Mouse (Mus musculus) hindbrain, embryonic 16.5 days (tissue): ENCODE data around the gene Cobl. TPM values are rescaled to one million over a fixed set of nuclear protein-coding genes. Genes with fewer than 3 reads are reported as not detected.

Source experiments
- ATAC-seq: fragments of 200-750 bp; cut with Nextera tagmentation; 2 replicates; pipeline ENCODE4 v1.8.0; 2017; ENCODE audit warnings: moderate TSS enrichment, moderate library complexity
- H3K27ac ChIP-seq: fragments of 300-500 bp; sonication (generic); 2 replicates; pipeline ENCODE4 v1.5.1; 2014; ENCODE audit warnings: low read depth, mild to moderate bottlenecking, control low read depth, low read length, moderate library complexity
- H3K27me3 ChIP-seq: fragments of 300-500 bp; sonication (generic); replicated peaks from 2 replicates; pipeline ENCODE4 v1.6.1; 2014; ENCODE audit warnings: low read length; ENCODE audit not compliant: control insufficient read depth, insufficient read depth
- H3K36me3 ChIP-seq: fragments of 300-500 bp; sonication (generic); 2 replicates; pipeline ENCODE4 v1.6.1; 2014; ENCODE audit warnings: mild to moderate bottlenecking, low read length, moderate library complexity, mixed read lengths; ENCODE audit not compliant: control insufficient read depth, insufficient read depth
- H3K4me1 ChIP-seq: fragments of 300-500 bp; sonication (generic); 2 replicates; pipeline ENCODE4 v1.6.1; 2014; ENCODE audit warnings: low read depth, low read length; ENCODE audit not compliant: control insufficient read depth, insufficient read depth
- H3K4me2 ChIP-seq: fragments of 300-500 bp; sonication (generic); 2 replicates; pipeline ENCODE4 v1.6.1; 2014; ENCODE audit warnings: mild to moderate bottlenecking, low read length, control low read depth, moderate library complexity
- H3K4me3 ChIP-seq: fragments of 300-500 bp; sonication (generic); 2 replicates; pipeline ENCODE4 v1.5.1; 2014; ENCODE audit warnings: mild to moderate bottlenecking, low read length, control low read depth, moderate library complexity
- H3K9ac ChIP-seq: fragments of 300-500 bp; sonication (generic); 2 replicates; pipeline ENCODE4 v1.6.1; 2014; ENCODE audit warnings: low read depth, mild to moderate bottlenecking, control low read depth, low read length, moderate library complexity
- H3K9me3 ChIP-seq: fragments of 300-500 bp; sonication (generic); 2 replicates; pipeline ENCODE4 v1.6.1; 2014; ENCODE audit warnings: mild to moderate bottlenecking, low read length, moderate library complexity; ENCODE audit not compliant: control insufficient read depth
- WGBS: fragments of 180-500 bp; shearing (Covaris S2); extraction: QIAGEN DNeasy Blood & Tissue Kit; methylation state at CpG from one replicate; pipeline ENCODE4 v1.1.7; 2014; 5-methylcytosine and 5-hydroxymethylcytosine counted together
- polyA plus RNA-seq: library from polyadenylated mRNA; unstranded; fragments of >200 nt; fragmentation: Nextera tagmentation; extraction: Ambion mirVana; gene quantifications from 2 replicates; pipeline ENCODE4 v1.2.1, GENCODE M21; 2015

The Cobl gene
- polyA plus RNA-seq, 1 experiment from 2014 or later, result 14.9 TPM

- no peaks in the 10 kb centered on the region for H3K36me3 ChIP-seq
- 24% methylated on average over 3 of the region's 3 CpGs for WGBS
- no peak for ATAC-seq
- H3K9ac ChIP-seq, result no peak overlapping the region
- no peaks in the 10 kb centered on the region for H3K4me1 ChIP-seq
- H3K9me3 ChIP-seq, result no peaks in the 10 kb centered on the region
- H3K4me2 ChIP-seq, result no peak overlapping the region
- no peak overlapping the region for H3K4me3 ChIP-seq
- H3K27ac ChIP-seq, result no peak overlapping the region
- no peaks in the 10 kb centered on the region for H3K27me3 ChIP-seq
Observed at GRCm38 (mm10) chr11:12381096-12381495, 83.7 kb downstream of the Cobl start.

DNA sequence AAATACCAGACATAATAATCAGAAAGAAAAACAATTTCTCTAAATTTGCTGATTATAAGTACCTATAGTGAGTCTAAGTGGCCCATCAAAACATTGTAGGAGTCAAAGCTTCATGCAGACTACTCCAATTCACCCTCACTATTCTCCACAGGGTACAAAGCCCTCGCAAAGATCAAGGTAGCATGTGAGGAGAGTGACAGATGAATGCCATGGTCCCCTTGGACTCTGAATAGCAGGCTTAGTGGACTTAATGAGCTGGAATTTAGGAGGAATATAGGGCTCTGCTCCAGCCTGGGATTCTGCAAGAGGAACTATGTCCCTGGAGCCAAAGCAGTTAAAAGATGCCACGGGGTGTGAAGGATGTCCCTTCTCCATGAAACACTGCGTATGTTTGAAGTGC, 88.1 kb downstream of the Cobl start:
- Histone ChIP-seq H3K36me3 (no peaks in the 10 kb centered on the region), H3K27ac (no peak overlapping the region), H3K4me1 (no peaks in the 10 kb centered on the region), H3K27me3 (no peaks in the 10 kb centered on the region; the same call in 1 of the 2 replicates), H3K9me3 (no peaks in the 10 kb centered on the region), H3K4me2 (no peak overlapping the region), H3K9ac (no peak overlapping the region), H3K4me3 (no peak overlapping the region)
- no peak for ATAC-seq
- 42% methylated on average over 3 of the region's 3 CpGs for WGBS

DNA sequence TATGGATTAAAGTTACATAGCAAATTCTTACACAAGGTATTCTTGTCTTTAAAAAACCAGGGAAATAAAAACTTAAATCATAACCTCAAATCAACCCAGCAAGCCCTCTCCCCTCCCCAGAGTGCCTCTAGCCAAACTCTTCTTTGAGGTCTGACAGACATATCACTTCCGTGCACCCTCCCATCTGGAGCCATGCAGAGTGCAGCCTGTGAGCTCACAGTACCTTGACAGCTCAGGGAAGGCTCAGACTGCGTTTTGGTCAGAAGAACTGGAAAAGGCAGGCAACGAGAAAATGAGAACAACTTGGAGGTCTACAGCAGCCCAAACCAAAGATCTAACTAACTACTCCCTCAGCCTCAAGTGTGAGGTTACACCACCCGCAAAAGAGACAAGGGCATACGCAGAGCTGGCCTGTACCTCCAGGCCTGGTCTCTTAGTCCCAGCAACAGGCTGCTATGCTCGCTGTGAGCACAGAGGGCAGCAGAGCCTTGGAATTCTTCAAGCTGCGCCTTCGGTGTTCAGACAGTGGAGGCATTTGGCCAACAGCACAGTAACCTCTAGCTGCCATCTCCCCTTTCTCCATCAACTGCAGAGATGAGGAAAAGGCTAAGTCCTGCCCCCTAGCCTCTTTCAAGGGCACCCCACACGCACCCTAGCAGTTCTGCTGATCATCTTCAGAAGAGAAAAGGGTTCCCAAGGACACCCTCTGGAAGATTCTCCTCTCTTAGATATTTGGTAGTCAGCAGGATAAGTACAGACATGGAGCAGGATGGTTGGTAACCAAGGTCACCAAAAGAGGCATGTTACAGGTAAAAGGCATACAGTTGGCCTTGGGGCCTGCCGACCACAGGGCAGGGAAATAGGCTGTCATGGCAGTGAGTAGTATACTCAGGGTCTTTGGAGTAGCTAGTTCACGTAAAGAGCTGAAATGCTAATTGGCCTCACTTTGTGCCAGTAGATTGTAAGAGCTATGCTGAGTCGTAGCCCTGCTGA, 91.4 kb downstream of the Cobl start:
- Histone ChIP-seq H3K4me1 (no peaks in the 10 kb centered on the region), H3K27me3 (no peaks in the 10 kb centered on the region; the same call in 1 of the 2 replicates), H3K36me3 (no peaks in the 10 kb centered on the region), H3K4me3 (no peak overlapping the region), H3K9me3 (no peaks in the 10 kb centered on the region), H3K27ac (no peak overlapping the region), H3K9ac (no peak overlapping the region), H3K4me2 (no peak overlapping the region)
- 36% methylated on average over 12 of the region's 12 CpGs for WGBS
- ATAC-seq, result peak; percentile 97

DNA sequence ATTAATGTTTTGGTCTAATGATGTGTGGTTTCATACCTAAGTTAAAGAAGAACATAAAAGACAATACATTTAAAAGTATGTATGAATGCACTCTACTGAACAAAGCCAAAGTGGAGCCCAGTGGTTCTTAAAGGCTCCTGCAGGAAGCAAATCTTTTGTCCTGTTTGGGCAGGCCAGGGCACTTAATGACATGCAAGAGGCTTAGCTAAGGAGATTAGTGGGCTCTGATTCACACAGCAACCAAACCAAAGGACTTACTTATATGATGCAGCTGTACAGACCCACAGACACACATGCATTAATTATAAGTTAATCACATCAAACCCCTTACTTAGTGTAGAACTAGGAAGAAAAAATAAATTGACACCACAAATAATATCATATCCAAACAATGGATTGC, 93.8 kb downstream of the Cobl start:
- Histone ChIP-seq H3K27me3 (no peaks in the 10 kb centered on the region; the same call in 1 of the 2 replicates), H3K4me3 (no peak overlapping the region), H3K27ac (no peak overlapping the region), H3K9me3 (no peaks in the 10 kb centered on the region), H3K4me1 (no peaks in the 10 kb centered on the region), H3K4me2 (no peak overlapping the region), H3K36me3 (no peaks in the 10 kb centered on the region), H3K9ac (no peak overlapping the region)
- ATAC-seq, result no peak

GRCm38 (mm10) chr11:12367426-12368178, 97.2 kb downstream of the Cobl start:
- Histone ChIP-seq H3K4me3 (no peak overlapping the region), H3K9ac (no peak overlapping the region), H3K4me1 (no peaks in the 10 kb centered on the region), H3K4me2 (no peak overlapping the region), H3K27me3 (no peaks in the 10 kb centered on the region), H3K36me3 (no peaks in the 10 kb centered on the region), H3K9me3 (no peaks in the 10 kb centered on the region), H3K27ac (no peak overlapping the region)
- 41% methylated on average over 5 of the region's 5 CpGs for WGBS
- no peak for ATAC-seq

- Histone ChIP-seq H3K4me2 (no peak overlapping the region), H3K27ac (no peak overlapping the region), H3K4me1 (no peaks in the 10 kb centered on the region), H3K9me3 (no peaks in the 10 kb centered on the region), H3K4me3 (no peak overlapping the region), H3K27me3 (no peaks in the 10 kb centered on the region), H3K36me3 (no peaks in the 10 kb centered on the region), H3K9ac (no peak overlapping the region)
- WGBS, result 4% methylated on average over 2 of the region's 2 CpGs
- ATAC-seq, result peak; percentile 97
Observed at GRCm38 (mm10) chr11:12359336-12360000, 105.3 kb downstream of the Cobl start.

- H3K9ac ChIP-seq, result no peak overlapping the region
- no peaks in the 10 kb centered on the region for H3K4me1 ChIP-seq
- H3K4me2 ChIP-seq, result no peak overlapping the region
- WGBS, result 77% methylated on average over 4 of the region's 4 CpGs
- no peaks in the 10 kb centered on the region for H3K27me3 ChIP-seq
- no peaks in the 10 kb centered on the region for H3K36me3 ChIP-seq
- no peak overlapping the region for H3K4me3 ChIP-seq
- no peak overlapping the region for H3K27ac ChIP-seq
- H3K9me3 ChIP-seq, result no peaks in the 10 kb centered on the region
- no peak for ATAC-seq
Observed at GRCm38 (mm10) chr11:12358602-12359001, 106.2 kb downstream of the Cobl start.

DNA sequence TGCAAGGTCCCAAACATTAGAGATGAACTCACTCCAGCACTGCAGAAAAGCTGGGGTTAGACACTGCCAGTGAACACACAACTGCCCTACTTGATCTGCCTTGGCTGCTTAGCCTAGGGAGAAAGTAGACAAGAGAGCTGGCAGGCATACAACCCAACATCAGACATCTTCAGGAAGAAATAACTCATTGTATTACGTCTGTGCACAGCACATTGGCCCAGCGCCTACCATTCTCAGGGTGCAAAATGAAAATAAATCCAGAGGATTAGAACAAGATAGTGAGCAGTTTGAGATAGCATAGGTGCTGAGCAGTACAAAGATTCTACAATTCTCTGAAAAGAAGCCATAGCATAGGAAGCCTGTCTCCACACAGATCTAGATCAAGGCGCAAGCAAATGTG, 109.1 kb downstream of the Cobl start:
- WGBS, result 68% methylated on average over 3 of the region's 3 CpGs
- Histone ChIP-seq H3K27me3 (no peaks in the 10 kb centered on the region), H3K9me3 (no peaks in the 10 kb centered on the region), H3K4me1 (no peaks in the 10 kb centered on the region), H3K4me2 (no peak overlapping the region), H3K27ac (no peak overlapping the region), H3K36me3 (no peaks in the 10 kb centered on the region), H3K9ac (no peak overlapping the region), H3K4me3 (no peak overlapping the region)
- no peak for ATAC-seq
